Mouse (Mus musculus) thymus, postnatal 0 days (tissue): ENCODE measurements around the gene Ctla4. TPM values are rescaled to one million over a fixed set of nuclear protein-coding genes. Genes with fewer than 3 reads are reported as not detected.

ENCODE experiments used
- DNase-seq: peaks from one replicate; pipeline ENCODE4 v3.0.0-alpha.2; 2015; ENCODE audit warnings: low spot score
- polyA plus RNA-seq: library from polyadenylated mRNA; unstranded; fragments of >200 nt; fragmentation: Nextera tagmentation; extraction: Ambion mirVana; gene quantifications from 2 replicates; pipeline ENCODE4 v1.2.1, GENCODE M21; 2015

Gene Ctla4
- polyA plus RNA-seq, 1 experiment from 2014 or later = 11.3 TPM

DNA sequence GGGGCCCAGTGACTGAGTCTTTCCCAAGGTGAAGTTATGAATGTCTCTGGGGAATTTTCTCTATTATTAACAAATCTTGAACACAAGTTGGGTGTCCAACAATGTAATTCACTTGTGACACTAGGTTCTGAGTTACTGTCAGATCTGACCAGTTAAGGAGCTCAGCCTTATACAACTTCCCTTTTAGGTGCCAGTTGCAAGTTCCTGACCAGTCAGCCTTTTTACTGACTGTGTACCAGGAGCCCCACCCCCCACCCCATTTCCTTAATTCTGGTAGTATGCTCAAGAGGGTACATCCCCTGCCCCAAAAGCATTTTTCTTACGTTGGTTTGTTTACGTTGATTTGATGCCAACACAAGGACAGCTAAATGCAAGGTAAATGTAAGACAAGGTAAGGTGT is 21.6 kb upstream of the Ctla4 start:
- DNase-seq = no peak

DNA sequence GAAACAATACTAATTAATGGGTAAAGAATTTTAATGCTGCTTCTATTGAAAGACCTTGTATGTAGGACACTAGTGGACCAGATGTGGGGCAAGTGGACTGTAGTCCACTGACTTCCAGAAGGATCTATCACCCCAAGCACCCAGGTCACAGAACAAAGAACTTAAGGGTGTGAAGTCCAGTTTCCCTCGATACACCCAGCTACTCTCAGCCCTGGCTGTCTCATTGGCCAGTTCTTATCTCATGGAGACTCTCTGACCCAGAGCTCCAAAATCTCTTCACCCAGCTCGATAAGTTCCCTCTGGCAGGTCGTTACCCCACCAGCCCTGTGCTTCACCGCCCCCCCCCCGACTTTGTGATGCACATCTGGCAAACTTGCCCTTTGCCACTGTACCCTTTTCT is 20.8 kb upstream of the Ctla4 start:
- DNase-seq = no peak

DNA sequence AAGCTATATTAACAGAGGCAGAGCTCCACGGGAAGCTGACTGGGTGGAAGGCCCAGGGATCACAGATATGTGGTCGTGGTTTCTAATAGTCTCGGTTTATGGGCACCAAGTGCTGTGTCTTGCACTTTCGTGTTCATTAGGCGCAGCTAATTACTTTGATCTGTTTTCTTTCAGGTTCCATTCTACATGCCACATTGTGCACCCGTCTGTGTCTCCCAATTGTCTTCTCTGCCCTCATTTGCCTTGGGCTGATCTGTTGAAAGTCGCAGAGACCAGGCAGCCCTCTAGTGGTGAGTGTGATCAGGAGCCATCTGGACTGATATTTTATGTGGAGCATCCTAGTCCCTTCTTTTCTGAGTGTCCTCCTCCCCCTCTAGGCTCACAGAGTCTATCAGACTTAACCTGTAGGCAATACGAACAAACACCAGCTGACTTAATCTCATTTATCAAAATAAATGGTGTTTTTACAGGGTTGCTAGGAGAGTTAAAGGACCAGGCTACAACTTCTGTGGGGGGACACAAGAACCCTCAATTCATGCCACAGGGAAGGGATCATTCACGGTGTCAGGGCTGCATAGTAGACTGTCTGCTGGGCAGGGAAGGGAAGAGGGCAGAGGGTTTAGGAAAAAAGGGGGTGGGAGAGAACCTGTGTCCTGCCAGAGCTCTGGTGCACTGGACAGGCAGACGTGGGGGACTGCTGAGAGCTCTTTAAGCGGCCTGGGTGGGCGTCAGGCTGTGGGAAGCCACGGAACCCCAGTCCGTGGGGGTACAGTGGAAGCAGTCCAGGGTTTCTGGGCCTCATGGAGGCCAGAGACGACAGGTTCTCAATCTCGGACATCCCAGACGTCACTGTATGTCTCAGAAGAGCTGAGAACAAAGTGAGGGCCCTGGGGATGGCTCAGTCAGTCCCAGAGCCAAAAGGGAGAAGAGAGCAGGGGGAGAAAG is 18.2 kb upstream of the Ctla4 start:
- peak; percentile 76 for DNase-seq

DNA sequence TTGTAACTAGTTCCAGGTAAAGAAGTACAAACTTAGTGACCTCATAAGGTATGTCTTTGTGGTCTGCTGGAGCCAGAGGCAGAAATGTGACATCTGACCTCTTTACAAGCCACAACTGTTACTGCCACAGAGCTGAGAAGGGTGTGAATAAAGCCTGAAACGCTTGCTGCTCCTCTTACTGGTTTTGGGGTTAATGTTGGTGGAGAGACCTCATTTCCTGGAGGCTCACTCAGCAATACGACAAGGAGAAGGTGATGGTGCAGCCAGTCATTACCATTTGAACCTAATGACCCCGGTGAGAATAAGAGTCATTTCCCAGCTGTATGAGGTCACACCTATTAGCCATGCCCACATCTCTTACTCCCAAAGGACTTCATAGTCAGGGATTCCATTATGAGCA is 11.5 kb upstream of the Ctla4 start:
- DNase-seq = peak; percentile 22

DNA sequence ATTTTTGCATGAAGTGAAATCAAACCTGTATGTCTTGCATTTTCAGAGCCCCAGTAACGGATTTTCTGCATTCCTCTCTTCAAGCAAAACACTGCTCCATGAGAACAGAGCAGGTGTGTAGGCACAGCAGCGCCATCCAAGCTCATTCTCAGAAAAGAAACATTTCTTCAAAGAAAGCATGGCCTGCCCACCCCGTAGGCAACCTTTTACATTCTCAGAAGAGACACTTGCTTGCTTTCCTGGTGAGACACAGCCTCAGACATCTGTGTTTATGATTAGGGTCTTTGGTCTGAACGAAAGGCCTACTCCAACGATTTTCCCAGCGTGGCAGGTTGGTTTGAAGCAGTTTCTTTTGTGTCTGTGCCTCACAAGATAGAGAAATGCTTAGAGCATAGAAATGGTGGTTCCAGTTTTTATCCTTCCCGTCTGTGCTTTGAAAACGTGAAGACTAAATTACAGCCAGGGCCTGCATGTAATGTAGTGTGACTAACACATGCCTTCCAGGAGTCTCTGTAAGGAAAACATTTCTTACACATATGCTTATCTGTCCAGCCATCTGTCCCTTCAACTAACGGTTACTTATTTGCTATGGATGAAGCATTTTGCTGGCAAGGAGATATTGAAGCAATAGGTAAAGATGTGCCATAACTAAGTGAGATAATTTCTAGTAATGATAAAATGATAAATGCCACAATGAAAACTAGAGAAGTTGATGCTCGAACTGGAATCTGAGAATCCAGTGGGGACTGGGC is 6.5 kb upstream of the Ctla4 start:
- peak; percentile 51 for DNase-seq

DNA sequence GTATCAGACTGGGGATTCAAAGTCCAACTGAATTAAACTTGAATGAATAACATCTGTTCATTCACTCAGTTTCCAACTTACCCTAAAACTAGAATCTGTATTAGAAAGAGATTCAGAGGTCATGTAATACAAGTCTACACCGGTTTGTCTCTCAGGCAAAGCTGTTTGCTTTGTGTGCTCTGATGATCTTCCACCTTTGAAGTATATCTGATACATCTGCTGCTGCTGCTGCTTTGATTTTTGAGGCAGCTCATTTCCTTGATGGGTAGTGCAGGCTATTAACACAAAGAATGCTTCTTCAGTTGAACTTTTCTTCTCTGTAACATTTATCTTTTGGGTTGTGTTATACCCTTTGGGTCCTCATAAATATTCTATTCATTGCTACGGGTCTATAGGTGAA is 4.0 kb upstream of the Ctla4 start:
- DNase-seq = peak; percentile 61

DNA sequence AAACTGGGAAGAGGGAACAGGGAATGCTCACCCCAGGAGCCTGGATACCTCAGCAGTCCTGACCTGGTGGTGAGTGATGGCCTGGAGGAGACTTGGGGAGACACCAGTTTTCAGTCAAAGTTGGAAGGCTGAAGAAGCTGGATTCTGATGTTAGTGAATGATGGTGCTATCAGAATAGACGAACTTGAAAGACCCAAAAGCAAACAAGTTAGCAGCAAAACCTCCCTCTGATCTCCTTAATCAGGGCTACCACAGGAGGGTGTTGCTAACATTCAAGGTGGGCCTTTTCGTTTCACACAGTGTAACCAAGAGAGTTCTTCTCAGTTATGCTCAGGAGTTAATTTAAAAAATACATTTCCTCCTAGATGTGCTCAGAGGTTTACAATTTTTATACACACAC is 3.5 kb upstream of the Ctla4 start:
- DNase-seq = no peak

DNA sequence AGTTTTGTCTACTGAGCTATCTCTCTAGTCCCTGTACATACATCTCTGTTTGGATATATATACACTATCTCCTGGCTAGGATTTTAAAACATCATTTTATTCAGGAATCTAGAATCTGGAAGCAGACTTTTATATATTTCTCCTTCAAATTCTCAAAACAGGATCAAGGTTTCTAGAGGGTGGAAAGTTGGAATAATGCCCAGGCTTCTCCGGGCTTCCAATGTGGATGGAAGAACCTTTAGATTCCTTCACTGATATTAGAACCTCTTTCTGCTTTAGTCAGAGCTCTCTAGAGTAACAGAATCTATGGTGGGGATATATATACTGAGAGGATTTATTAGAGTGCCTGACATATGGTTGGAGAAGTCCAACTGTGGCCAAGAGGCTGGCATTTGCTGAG is 2.2 kb upstream of the Ctla4 start:
- no peak for DNase-seq

DNA sequence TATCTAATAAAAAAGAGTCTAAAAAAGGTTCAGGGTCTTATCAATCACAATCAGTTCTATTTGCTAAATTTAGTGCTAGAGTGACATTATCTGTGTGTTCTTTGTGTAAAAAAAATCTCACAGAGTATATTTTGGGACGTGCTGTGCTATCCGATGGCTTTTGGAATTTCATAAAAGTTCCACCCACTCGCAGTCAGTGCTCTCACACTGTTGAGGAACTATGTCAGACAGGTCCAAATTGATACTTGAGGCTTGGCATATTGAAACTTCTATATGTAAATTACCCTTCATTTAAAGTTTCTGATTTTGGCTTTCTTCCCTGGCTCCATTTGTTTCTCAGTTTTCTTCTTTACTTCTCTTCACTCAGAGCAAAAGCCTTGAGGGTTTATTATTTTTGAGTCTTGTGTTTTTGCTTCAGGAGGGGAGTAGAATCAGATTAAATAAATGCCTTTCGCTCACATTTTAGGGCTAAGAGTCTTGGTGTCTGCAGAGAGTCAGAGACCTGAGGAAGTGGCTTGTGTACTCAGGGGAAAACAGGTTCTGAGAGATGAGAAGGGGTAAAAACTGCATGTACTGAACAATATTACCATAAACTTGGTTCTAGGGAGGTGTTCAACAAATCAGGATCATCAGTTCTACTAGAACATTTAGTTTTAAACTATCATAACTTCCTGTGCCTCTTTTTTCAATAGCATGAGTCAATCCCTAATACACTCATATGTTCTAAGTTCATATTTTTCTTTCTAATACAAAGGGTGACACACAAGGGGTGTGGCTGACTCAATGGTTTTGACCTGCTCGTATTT is 11.5 kb downstream of the Ctla4 start:
- no peak for DNase-seq

DNA sequence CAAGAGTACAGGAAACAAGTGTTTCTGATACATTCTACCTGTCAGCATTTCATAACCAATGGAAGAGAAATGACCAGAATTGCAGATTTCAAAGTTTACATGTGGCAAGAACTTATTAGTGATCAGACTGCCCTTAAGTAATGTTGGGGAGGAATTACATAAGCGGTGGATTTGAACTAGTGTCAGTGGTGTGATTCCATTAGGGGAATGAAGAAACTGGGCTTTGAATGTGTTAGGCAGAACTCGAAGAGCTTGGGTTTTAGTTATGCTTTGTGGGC is 12.1 kb downstream of the Ctla4 start:
- no peak for DNase-seq

DNA sequence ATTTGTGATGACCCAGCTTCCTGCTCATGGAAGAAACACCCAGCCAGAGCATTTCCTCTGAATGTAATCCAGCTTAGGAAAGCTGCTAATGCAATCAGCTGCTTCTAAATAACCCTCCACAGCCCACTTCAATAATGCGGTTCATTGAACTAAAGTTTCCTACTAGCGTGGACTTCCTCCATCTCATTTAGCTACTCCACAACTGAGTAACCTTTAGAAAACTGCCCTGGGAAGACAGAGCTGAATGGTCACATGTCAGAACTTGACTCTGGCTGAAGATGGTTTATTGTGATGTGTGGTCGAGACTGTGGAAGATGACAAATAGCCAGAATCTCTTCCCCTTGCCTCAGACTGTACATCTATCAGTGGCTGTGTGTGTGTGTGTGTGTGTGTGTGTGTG is 12.4 kb downstream of the Ctla4 start:
- DNase-seq = no peak

DNA sequence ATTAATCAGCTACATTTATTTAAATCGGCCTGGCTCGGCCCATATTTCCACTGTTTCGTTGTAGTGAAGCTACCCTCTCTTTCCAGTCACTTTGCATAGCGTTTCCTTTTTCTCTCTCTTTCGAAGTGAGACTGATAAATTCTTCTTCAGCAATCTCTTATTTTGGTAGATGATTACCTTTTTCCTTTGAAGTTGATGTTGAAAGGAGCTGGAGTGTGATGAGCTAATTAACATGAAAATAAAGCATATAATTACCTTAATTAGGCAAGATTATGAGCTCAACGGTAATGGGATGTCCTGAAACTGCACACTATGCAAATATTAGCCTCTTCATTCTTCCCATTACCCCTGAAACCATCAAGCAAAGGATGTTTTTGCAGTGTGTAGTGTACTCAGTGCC is 15.7 kb downstream of the Ctla4 start:
- no peak for DNase-seq

DNA sequence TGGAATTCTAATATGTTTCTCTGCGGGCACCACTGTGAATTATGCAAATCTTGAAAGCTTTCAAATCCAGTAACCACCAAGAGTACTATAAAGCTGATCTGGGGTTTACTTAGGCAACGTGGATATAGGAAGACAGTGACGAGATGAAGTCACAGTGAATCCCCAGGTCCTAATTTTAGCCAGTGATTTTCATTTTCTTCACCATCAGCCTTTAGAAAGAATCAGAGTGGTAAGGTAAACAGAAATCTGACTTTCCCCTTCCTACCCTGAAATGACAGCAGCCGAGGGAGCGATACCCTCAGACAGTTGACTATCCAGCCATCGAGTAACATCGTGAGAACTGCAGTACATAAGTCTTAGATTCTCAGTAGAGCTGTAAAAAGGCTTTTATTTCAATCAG is 16.3 kb downstream of the Ctla4 start:
- DNase-seq = no peak

DNA sequence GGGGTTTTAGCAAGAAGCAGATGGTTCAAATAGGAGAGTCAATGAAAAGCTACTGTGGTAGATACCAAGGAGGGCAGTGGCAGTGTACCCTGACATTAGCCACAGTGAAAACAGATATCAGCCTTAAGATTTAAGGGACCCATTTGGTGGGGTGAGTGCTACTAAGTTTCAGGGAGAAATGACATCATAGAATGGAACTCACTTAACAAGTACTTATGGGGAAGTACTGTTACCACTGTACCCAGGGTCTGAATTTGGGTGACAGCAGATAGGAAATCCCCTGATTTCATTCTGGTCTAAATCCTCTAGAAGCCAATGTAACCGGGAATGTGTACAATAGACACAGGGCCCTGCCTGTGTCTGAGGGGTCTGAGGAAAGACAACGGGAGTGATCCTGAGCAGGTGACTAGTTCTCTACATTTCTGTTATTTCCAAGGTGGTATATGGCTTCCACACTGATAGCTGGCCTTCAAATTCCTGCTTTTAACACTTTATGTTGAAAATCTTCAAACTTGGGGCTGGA is 17.7 kb downstream of the Ctla4 start:
- no peak for DNase-seq

DNA sequence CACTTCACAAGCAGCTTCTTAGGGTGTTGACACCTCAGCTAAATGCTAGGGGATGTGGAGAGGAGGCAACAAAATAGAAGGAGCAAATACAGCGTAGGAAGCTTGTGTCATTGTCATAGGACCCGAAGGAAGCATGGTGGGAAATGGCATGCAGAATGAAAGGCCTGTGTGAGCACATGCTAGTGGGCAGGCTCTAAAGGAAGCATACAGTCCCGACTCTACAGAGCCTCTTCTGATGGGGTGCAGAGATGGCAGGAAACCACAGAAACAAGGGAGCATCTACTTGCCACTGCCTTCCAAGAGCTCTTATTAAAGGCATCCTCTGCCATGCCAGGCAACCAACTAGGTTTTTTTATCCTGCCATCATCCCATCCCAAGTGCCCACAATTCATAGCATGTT is 20.7 kb downstream of the Ctla4 start:
- peak; percentile 56 for DNase-seq

DNA sequence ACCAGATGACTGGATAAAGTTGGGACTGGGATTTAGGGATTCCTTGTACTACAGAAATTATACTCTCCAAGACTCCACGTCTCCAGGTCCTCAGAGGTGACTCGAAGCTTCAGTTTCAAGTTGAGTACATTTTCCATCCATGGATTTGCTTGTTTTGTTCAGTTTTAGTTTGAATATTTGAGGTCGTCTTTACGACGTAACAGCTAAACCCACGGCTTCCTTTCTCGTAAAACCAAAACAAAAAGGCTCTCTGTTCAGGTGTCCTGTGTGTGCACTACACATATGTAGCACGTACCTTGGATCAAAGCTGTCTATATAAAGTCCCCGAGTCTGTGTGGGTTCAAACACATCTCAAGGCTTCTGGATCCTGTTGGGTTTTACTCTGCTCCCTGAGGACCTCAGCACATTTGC is 22.0 kb downstream of the Ctla4 start:
- peak; percentile 69 for DNase-seq

DNA sequence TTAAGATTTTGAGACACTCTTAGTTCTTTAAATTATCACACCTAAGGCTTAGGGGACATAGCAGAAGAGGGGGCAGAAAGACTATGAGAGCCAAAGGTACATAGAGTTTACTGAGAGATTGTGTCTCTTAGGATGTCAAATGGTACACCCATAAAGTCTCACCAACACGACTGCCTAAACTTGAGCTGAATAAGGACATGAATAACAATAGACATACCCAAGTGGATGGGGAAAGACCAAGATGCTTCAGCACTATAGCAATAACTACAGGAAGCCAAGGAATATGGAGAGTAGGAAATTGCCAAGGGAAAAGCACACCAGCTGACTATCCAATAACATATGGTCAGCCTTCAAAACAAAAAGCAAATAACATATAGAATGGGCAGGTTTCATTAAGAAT is 22.9 kb downstream of the Ctla4 start:
- no peak for DNase-seq

DNA sequence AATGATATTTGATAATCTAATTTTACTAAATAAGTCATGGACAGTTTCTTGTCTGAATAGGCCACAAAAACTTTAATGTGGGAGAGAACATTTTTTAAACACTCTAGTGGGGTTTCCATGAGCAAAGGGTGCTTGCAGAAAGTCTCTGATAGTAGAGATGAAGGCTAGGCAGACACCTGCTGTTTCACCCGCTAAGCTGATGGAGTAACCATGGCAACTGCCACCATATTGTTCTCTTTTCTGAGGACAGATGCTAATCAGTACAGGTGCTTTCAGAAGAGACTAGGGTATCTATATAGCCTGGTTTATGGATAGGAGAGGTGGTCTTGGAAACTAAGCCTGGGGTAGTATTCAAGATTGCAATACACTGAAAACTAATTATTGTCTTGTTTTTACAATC is 24.0 kb downstream of the Ctla4 start:
- DNase-seq = peak; percentile 83

DNA sequence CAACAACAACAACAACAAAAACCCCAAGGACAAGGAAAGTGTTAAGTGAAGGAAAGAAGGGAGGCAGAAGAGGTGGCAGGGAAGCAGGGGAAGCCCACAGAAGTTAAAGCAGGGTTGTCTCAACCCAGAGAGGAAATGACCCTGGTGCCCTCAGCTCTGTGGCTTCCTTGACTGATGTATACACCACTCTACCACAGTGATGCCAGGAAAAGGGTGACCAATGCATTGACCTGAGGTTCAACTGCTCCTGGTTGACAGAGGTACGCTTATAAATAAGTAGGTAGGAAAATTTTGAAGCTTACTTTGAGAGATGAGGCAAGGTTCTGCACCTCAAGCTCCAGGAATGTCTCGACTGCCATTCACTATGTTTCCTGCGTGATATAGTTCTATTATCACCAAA is 24.8 kb downstream of the Ctla4 start:
- peak; percentile 13 for DNase-seq

DNA sequence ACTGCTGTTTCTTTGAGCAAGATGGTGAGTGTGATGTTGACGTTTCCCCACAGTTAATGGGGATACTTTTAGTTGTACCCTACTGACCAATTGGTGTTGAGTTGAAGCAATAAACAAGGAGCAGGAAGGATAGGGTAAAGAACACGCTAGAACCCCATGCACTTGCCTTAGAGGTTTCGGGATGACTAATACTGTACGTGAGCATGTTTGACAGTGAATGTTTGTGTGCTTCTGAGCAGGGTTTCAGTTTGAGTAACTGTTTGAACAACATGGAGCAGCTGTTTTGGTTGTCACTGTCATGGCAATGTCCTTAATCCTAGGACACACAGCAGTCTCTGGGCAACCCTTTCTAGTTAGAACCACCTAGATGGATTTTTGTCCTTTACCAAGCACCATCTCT is 26.5 kb downstream of the Ctla4 start:
- no peak for DNase-seq

DNA sequence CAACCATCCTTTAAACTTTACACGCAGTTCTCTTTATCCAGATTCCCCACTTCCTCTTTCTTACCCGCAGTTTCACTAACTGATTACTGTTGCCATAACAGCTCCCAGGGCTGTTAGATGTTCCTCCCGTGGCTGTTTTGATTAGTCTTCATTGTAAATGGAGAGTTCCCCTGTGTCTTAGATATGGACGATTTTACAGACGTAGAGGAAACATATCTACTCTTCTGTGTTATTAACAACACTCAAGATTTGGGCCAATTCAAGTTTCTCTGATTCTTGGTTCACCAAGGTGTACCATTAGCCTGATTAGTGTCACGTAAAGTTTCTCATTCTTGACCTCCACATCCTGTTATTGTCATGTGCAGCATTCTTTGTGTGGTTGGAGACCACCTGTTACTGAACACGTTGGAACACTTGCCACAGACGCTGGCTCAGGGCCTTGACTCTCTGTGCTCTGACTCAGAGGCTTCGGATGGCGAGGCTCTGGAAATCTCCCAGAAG is 29.5 kb downstream of the Ctla4 start:
- DNase-seq = peak; percentile 82
